Mouse (Mus musculus) granulocyte monocyte progenitor cell, adult 5-6 weeks (primary cell): ENCODE results near the gene Oca2. TPM values are rescaled to one million over a fixed set of nuclear protein-coding genes. Genes with fewer than 3 reads are reported as not detected.

Experiments used
- ATAC-seq: replicated peaks from 2 replicates; pipeline ENCODE4 v1.8.0; 2016; ENCODE audit warnings: mild to moderate bottlenecking, moderate TSS enrichment, inconsistent platforms; ENCODE audit not compliant: poor library complexity, severe bottlenecking
- total RNA-seq, 2 experiments: library from RNA; stranded (forward) in 1 of 2; stranded (reverse) in 1 of 2; fragments of 200-712, 200-1000 nt in 1 of 2; fragments of >200 nt in 1 of 2; fragmentation: Nextera tagmentation in 1 of 2; gene quantifications; 2 replicates each; pipeline ENCODE4 v1.2.3; 2014 to 2017

Oca2 gene
- total RNA-seq (2014; fragmentation: Nextera tagmentation) (not detected in 2 replicates), total RNA-seq (2017) (not detected in 2 replicates)

DNA sequence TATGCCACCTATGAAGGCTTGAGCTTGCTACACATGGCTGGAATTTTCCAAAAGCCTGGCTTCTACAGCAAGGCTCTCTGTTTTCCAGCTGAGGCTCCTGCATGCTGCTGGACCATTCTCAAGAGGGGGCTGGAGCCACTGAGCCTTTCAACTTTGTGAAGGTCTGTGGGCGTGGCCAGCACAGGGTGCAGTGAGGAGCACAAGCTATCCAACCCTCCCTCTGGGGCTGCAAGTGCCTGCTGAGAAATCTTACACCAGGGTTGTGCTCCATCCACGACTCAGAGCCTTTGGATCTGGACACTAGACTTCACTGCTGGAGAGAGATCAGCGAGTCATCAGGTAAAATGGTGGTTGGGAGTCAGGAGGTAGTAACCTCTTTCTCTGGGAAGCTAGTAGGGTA is at the start of gene Oca2:
Gene Oca2 (plus strand): TSS at position 218 of the 400 bp plus-strand sequence.
- no peak for ATAC-seq

DNA sequence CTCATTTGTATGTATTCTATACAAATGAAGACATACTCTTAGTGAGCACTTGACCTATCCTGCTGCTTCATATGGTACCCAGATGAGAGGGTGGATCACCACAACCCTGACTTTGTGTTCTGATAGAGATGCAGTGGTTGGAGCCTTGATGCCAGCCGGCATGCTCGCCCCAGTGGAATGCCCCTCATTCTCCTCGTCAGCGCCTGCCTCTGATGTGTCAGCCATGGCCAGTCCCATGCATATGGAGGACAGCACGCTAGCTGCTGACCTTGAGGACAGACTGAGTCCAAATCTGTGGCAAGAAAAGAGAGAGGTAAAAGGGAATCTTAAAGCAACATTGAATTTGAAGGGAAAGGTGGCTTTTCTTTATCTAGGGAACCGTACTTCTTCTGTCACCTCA is 48.5 kb upstream of the Oca2 start:
- ATAC-seq, result no peak

DNA sequence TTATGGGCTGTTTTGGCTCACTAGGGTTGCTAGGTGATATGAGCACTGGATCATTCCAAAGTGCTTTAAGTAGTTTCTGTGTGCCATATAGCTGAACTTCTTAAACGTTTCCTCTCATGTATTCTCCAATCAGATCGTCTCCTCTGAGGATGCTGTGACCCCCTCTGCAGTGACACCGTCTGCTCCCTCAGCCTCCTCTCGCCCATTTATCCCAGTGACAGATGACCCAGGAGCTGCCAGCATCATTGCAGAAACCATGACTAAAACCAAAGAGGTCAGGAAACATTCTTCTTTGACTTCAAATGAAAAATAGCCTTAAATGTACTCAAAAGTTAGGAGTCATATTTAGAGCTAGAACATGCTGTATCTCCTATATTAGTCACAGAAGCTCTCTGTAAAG is 47.9 kb upstream of the Oca2 start:
- no peak for ATAC-seq

DNA sequence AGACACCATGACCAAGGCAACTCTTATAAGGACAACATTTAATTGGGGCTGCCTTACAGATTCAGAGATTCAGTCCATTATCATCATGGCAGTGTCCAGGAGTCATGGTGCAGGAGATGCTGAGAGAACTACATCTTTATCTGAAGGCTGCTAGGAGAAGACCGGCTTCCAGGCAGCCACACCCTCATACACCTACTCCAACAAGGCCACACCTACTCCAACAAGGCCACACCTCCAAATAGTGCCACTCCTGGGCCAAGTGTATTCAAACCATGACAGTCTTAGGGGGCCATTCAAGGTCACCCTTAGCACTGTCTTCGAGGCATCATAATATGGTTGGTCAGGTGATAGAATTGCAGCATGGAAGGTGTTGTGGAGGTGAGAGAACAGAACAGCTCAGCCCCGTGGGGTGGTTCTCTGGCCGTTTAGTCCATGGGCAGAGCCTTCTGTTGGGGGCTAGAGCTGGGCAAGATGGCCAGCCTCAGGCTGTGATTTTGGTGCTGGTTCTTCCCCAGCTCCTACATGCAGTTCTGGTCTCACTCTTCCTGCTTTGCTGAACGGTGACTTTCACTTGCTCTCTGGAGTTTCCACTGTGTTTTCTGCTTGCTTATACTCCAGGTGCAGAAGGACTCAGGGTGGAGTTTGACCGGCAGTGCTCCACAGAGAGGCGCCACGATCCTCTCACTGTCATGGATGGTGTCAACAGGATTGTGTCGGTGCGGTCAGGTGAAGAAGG is 37.9 kb upstream of the Oca2 start:
- no peak for ATAC-seq

DNA sequence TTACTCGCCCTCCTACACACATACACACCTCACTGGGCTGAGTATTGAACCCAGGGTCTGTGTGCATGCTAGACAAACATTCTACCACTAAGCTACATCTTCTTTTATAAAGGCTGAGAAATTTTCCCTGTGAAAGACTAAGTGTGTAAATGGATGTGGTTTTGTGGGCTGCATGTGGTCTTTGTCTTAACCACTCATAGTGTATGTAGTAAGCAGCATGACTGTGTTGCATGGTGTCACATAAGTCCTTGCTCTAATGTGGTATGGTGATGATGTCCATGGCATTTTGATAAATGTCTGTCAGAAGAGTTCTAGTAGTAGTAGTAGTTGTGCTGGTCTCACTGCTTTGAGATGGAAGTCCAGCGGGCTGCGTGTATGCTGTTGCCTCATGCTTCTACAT is 36.7 kb upstream of the Oca2 start:
- ATAC-seq, result peak; percentile 58

GRCm38 (mm10) chr7:56203286-56203685 is 36.3 kb upstream of the Oca2 start:
- 0 out of 2 replicates have a peak, but pooled peaks have one; percentile 7 for ATAC-seq

GRCm38 (mm10) chr7:56204877-56205276 is 34.7 kb upstream of the Oca2 start:
- no peak for ATAC-seq

DNA sequence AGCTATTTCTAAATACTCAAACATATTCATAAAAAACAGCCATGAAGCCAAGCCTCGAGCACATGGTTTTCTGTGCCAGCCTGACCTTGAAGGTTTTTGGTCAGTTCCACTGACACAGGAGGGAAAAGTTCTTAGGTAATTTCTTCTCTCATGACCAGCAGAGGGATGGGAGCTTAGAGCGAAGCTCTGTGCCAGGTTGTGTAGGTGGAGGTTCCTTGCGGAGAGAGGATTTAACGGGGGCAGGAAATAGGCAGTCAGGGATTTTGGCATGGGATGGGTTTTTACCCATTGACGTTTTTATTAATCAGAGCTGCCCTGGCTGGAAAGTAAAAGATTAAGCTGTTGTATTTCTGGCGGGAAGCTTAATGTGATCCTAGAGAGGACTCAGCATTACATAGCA is 18.7 kb upstream of the Oca2 start:
- no peak for ATAC-seq

- ATAC-seq, result no peak
These were observed 3.7 kb upstream of the Oca2 start for GRCm38 (mm10) chr7:56235794-56236423.

- ATAC-seq, result no peak
These were observed 2.9 kb upstream of the Oca2 start for GRCm38 (mm10) chr7:56236617-56237016.

GRCm38 (mm10) chr7:56254568-56254967 is 15.0 kb downstream of the Oca2 start:
- ATAC-seq, result no peak

DNA sequence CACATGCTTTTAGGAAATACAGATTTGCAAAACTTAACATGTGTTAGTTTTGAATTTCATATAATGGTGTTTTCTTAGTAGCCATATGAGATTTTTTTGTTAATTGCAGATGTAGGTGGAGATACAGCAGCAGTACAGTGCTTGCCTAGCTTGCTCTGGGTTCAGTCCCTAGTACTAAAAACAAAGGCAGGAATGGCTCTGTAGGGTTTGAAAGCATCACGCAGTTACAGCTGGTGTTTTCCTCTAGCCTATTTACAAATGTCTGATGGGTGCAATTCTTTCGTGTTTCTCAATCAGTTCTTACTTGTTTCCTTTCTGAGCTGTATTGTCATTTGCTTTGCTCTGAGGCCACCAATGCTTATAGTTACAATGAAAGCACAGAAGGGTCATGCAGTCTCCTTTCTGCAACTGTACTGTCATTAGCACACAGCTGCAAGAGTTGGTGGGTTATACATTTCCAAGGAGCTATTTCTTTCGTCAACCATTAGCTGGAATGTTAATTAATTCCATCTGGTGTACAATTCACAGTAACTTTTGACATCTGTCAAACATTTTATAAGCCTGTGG is 18.4 kb downstream of the Oca2 start:
- no peak for ATAC-seq

GRCm38 (mm10) chr7:56277506-56277905 is 37.9 kb downstream of the Oca2 start:
- ATAC-seq, result no peak

DNA sequence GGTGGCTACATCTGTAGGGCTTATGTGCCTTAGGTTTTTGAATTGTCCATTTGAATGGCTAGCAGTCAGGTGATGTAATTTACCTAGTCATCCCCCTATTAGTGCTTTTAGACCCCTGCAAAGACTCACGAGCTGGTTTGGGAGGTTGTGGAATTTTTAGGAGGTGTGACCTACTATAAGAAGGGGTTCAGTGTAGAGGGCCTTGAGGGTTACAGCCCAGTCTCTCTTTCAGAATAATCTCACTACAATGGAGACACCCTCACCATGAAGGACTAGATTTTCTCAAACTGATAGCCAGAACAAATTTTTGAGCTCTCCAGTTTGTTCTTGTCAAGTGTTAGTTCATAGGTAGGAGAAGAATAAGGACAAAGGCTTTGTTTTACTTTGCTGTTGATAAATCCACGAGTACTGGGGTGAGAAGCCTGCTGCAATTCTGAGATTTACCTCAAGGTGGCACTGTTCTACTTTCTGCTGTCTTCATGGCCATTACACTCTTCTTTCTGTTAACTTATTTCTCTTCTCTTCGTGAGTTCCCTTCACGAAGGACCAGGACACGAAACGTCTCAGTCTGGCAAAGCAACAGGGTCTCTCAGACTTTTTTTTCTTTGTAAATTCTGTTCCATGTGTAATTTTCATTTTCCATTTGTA is 52.0 kb downstream of the Oca2 start:
- ATAC-seq, result no peak; the same call in 1 of the 2 replicates

DNA sequence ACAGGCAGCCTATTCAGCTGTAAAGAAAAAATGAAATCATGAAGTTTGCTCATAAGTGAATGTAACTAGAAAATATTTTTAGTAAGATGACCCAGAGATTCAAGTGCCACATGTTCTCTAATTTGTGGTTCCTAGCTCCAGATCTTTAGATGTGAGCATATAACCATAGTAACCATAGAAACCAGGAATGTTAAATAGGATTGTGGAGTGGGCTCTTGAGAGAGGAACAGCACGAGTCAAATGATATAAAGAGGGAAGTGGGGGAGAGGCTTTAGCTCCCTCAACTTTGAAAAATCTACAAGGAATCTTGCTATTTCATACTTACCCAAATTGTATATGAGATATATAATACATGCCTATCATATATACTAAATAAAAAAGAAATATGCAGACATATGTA is 64.8 kb downstream of the Oca2 start:
- ATAC-seq, result no peak

DNA sequence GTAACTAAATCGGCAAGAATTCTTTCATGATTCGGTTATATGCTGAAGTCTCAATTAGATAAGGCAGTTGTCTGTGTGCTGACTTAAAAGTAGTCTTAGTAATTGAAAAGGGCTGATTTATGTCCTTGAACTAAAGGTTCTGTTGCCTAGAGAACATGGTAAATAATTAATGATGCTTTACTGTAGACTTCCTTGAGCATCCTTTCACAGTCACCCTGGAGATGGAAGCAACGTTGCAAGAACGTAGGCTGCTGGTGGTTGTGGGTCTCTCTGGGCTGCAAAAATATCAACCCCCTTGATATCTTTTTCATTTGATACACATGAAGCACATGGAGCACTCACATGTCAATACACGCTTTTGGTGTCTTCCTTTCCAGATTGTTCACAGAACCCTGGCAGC is 74.8 kb downstream of the Oca2 start:
- no peak for ATAC-seq

DNA sequence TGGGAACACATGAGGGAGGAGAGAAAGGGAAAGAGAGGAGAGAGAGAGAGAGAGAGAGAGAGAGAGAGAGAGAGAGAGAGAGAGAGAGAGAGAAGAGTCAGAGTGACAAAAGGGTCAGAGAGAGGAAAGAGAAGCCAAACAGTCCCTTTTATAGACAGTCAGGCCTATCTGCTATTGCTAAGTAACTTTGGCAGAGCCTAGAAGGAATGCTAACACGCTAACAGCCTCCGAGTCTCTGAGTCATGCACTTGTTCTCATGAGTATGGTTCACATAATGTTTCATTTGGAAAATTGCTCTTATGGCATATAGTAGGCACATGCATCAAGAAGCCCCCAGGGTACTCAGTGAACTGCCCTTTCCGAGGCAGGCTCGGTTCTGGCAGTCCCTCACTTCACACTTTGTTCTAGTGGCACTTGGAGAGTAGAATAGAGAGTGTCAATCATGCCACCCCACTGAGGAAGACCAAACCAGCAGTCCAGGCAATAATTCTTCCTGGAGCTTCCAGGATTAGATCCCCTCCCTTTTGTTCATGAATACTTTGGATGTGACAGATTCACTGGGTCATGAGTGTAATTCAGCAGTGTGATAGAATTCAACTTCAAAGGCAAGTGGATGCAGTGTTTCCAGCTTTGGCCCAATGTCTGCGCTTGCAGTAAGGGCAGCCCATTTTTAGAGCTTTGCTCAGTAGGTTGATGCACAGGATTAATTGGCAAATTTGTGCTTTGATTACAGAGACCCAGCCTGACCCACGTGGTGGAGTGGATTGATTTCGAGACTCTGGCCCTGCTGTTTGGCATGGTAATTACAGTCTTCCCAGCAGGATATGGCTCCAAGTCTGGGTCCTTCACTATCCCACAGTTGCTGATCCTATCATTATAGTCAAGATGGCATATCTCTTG is 76.3 kb downstream of the Oca2 start:
- ATAC-seq, result no peak

- no peak for ATAC-seq
These were observed 88.2 kb downstream of the Oca2 start for GRCm38 (mm10) chr7:56327738-56328137.

GRCm38 (mm10) chr7:56348528-56348927 is 109.0 kb downstream of the Oca2 start:
- ATAC-seq, result no peak

DNA sequence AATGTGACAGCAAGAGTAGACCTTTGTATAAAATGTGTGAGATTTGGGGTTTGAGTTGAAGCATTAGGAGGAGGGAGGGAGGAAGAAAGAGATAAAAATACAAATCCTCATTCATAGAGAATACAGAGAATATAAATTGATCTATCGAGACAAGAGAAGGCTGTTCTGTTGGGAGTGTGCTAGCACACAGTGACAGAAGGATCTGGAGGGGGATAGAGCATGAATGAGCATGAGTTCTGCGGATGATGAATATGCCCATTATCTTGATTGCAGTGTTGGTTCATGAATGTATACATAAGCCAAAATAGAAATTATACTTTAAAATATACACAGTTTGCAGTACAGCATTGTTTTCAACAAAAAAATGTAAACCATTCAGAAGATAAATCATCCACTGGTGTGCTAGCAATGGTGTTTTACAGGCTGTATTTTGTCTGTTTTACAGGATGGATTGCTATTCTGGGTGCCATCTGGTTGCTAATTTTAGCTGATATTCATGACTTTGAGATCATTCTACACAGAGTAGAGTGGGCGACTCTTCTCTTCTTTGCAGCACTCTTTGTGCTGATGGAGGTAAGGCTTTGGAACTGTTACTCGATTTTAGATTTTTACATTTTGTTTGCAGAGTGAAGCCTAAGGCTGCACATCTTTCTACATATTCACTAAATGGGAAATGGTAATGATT is 117.2 kb downstream of the Oca2 start:
- no peak for ATAC-seq
